8 mouse cellular contexts compared by ENCODE assay signal in genomic region chr5:150259191-150260053, GRCm38 (mm10).
DNase-seq lines count a peak whose midpoint lies in the region; ATAC-seq and TF ChIP-seq lines count a peak whose summit lies in the region.

No protein-coding gene starts in this region.

- H3K4me2 ChIP-seq in embryonic facial prominence, embryonic 15.5 days (replicated peaks) = peak overlapping the region; percentile 92
- peak overlapping the region; percentile 95 for H3K4me2 ChIP-seq in heart, embryonic 13.5 days
- H3K4me2 ChIP-seq in kidney, embryonic 16.5 days (replicated peaks; ENCODE audit: low read depth, low read length) = peak overlapping the region; percentile 91
- peak overlapping the region; percentile 85 for H3K4me2 ChIP-seq in limb, embryonic 14.5 days (replicated peaks; ENCODE audit: low read depth, low read length, severe bottlenecking)
- H3K4me2 ChIP-seq in midbrain, embryonic 15.5 days = peak overlapping the region; percentile 51

- DNase-seq in ovary, postnatal 36 days (ENCODE audit: low spot score) = peak; percentile 32
- no peak for DNase-seq in ovary, adult 18-20 months (ENCODE audit: low spot score)
- DNase-seq in limb, embryonic 14.5 days (ENCODE audit: low spot score) = peak; percentile 62

- H3K4me3 ChIP-seq in embryonic facial prominence, embryonic 15.5 days (replicated peaks) = peak overlapping the region; percentile 49
- H3K4me3 ChIP-seq in heart, embryonic 13.5 days = peak overlapping the region; percentile 67
- peak overlapping the region; percentile 54 for H3K4me3 ChIP-seq in kidney, embryonic 16.5 days (ENCODE audit: low read length)
- H3K4me3 ChIP-seq in limb, embryonic 14.5 days (replicated peaks; ENCODE audit: low read length) = peak overlapping the region; percentile 46
- peak overlapping the region; percentile 63 for H3K4me3 ChIP-seq in midbrain, embryonic 15.5 days
- peak overlapping the region; percentile 12 for H3K4me3 ChIP-seq in testis, adult 2 months (ENCODE audit: control insufficient read depth, low read depth, low read length)

- peak overlapping the region; percentile 72 for H3K27ac ChIP-seq in embryonic facial prominence, embryonic 15.5 days (replicated peaks)
- H3K27ac ChIP-seq in heart, embryonic 13.5 days (replicated peaks) = peak overlapping the region; percentile 84
- H3K27ac ChIP-seq in kidney, embryonic 16.5 days (ENCODE audit: low read length) = peak overlapping the region; percentile 35
- peak overlapping the region; percentile 5; the same call in 1 of the 2 replicates for H3K27ac ChIP-seq in limb, embryonic 14.5 days (replicated peaks; ENCODE audit: low read depth, low read length)
- peak overlapping the region; percentile 97 for H3K27ac ChIP-seq in midbrain, embryonic 15.5 days
- no peak overlapping the region for H3K27ac ChIP-seq in testis, adult 2 months (ENCODE audit: control insufficient read depth, insufficient read depth, low read depth, low read length)

- H3K36me3 ChIP-seq in embryonic facial prominence, embryonic 15.5 days = no peaks in the 10 kb centered on the region
- H3K36me3 ChIP-seq in heart, embryonic 13.5 days = no peaks in the 10 kb centered on the region
- H3K36me3 ChIP-seq in kidney, embryonic 16.5 days (ENCODE audit: insufficient read depth, low read length) = no peaks in the 10 kb centered on the region
- H3K36me3 ChIP-seq in limb, embryonic 14.5 days (ENCODE audit: control insufficient read depth, insufficient read depth, low read length) = no peaks in the 10 kb centered on the region
- no peaks in the 10 kb centered on the region for H3K36me3 ChIP-seq in midbrain, embryonic 15.5 days (replicated peaks)
- no peaks in the 10 kb centered on the region for H3K36me3 ChIP-seq in testis, adult 2 months (ENCODE audit: control insufficient read depth, insufficient read depth, low read length)

- H3K9ac ChIP-seq in embryonic facial prominence, embryonic 15.5 days = peak overlapping the region; percentile 33
- H3K9ac ChIP-seq in heart, embryonic 13.5 days = peak overlapping the region; percentile 84
- H3K9ac ChIP-seq in kidney, embryonic 16.5 days (replicated peaks; ENCODE audit: low read length) = peak overlapping the region; percentile 71
- peak overlapping the region; percentile 53 for H3K9ac ChIP-seq in limb, embryonic 14.5 days (ENCODE audit: low read depth, low read length, severe bottlenecking)
- H3K9ac ChIP-seq in midbrain, embryonic 15.5 days = peak overlapping the region; percentile 52

- no peaks in the 10 kb centered on the region for H3K27me3 ChIP-seq in embryonic facial prominence, embryonic 15.5 days
- H3K27me3 ChIP-seq in heart, embryonic 13.5 days (replicated peaks) = no peaks in the 10 kb centered on the region
- no peaks in the 10 kb centered on the region for H3K27me3 ChIP-seq in kidney, embryonic 16.5 days (ENCODE audit: insufficient read depth, low read length)
- H3K27me3 ChIP-seq in limb, embryonic 14.5 days (ENCODE audit: control insufficient read depth, insufficient read depth, low read length) = no peaks in the 10 kb centered on the region
- H3K27me3 ChIP-seq in midbrain, embryonic 15.5 days (replicated peaks) = no peaks in the 10 kb centered on the region
- 0 out of 2 replicates have a peak, but pooled peaks cover 2% of the 10 kb centered on the region for H3K27me3 ChIP-seq in testis, adult 2 months (ENCODE audit: control insufficient read depth, insufficient read depth, low read length)

- no peak for TF ChIP-seq POLR2A in limb, embryonic 14.5 days (IDR thresholded peaks at IDR 0.05; ENCODE audit: borderline replicate concordance, extremely low read depth, insufficient read depth, insufficient read length)
- TF ChIP-seq POLR2A in testis, adult 2 months (IDR thresholded peaks at IDR 0.05; ENCODE audit: control insufficient read depth, low read depth, low read length) = no peak

- WGBS in embryonic facial prominence, embryonic 15.5 days = 2% methylated on average over 26 of the region's 29 CpGs
- WGBS in heart, embryonic 13.5 days = 2% methylated on average over 28 of the region's 29 CpGs
- WGBS in kidney, embryonic 16.5 days = 2% methylated on average over 27 of the region's 29 CpGs
- 2% methylated on average over 24 of the region's 29 CpGs for WGBS in limb, embryonic 14.5 days
- WGBS in midbrain, embryonic 15.5 days = 1% methylated on average over 28 of the region's 29 CpGs

- peaks cover 23% of the 10 kb centered on the region for H3K4me1 ChIP-seq in embryonic facial prominence, embryonic 15.5 days
- H3K4me1 ChIP-seq in heart, embryonic 13.5 days = peaks cover 55% of the 10 kb centered on the region
- H3K4me1 ChIP-seq in kidney, embryonic 16.5 days (ENCODE audit: insufficient read depth, low read length) = peaks cover 38% of the 10 kb centered on the region
- no peaks in the 10 kb centered on the region; the same call in 1 of the 2 replicates for H3K4me1 ChIP-seq in limb, embryonic 14.5 days (ENCODE audit: control insufficient read depth, insufficient read depth, low read length)
- H3K4me1 ChIP-seq in midbrain, embryonic 15.5 days = peaks cover 35% of the 10 kb centered on the region
- H3K4me1 ChIP-seq in testis, adult 2 months (ENCODE audit: control insufficient read depth, insufficient read depth, low read length) = peaks cover 6% of the 10 kb centered on the region

- ATAC-seq in embryonic facial prominence, embryonic 15.5 days (ENCODE audit: insufficient number of reproducible peaks, low FRiP score, low TSS enrichment, low read depth) = peak; percentile 77
- peak; percentile 47; the same call in 1 of the 2 replicates for ATAC-seq in heart, embryonic 13.5 days (ENCODE audit: extremely low read depth, insufficient number of reproducible peaks, low FRiP score, low TSS enrichment)
- ATAC-seq in kidney, embryonic 16.5 days (ENCODE audit: low FRiP score, low TSS enrichment) = peak; percentile 78
- ATAC-seq in limb, embryonic 14.5 days (ENCODE audit: low FRiP score, low read depth) = peak; percentile 64
- peak; percentile 92 for ATAC-seq in midbrain, embryonic 15.5 days (replicated peaks)

- TF ChIP-seq CTCF in testis, adult 2 months (IDR thresholded peaks at IDR 0.05; ENCODE audit: control insufficient read depth, insufficient read depth, insufficient replicate concordance, low read depth, low read length) = no peak

- H3K9me3 ChIP-seq in embryonic facial prominence, embryonic 15.5 days (replicated peaks) = no peaks in the 10 kb centered on the region
- no peaks in the 10 kb centered on the region for H3K9me3 ChIP-seq in heart, embryonic 13.5 days
- no peaks in the 10 kb centered on the region for H3K9me3 ChIP-seq in kidney, embryonic 16.5 days (ENCODE audit: low read length)
- H3K9me3 ChIP-seq in limb, embryonic 14.5 days (ENCODE audit: control insufficient read depth, low read length) = no peaks in the 10 kb centered on the region
- no peaks in the 10 kb centered on the region for H3K9me3 ChIP-seq in midbrain, embryonic 15.5 days

Comparison
In these comparisons a context has a peak if more than half of its experiments do, and no peak if none do; other contexts are left out.
1. H3K4me3 ChIP-seq: peak in every context shown above with its lines; median percentile 67 in heart, embryonic 13.5 days; 63 in midbrain, embryonic 15.5 days; 54 in kidney, embryonic 16.5 days; 49 in embryonic facial prominence, embryonic 15.5 days; 46 in limb, embryonic 14.5 days; 12 in testis, adult 2 months.
2. H3K9ac ChIP-seq: peak in every context shown above with its lines; median percentile 84 in heart, embryonic 13.5 days; 71 in kidney, embryonic 16.5 days; 53 in limb, embryonic 14.5 days; 52 in midbrain, embryonic 15.5 days; 33 in embryonic facial prominence, embryonic 15.5 days.